Mouse (Mus musculus): ENCODE measurements around the gene Erich6.
"Not testable (repeated sequence)": the region's sequence is repeated elsewhere in the genome, so short reads cannot be mapped to it uniquely, and the experiment has no call there.

Gene Erich6

GRCm38 (mm10) chr3:58646180-58646579 lies 9.2 kb upstream of the Erich6 start:
- DNase-seq (ENCODE audit: low spot score): no peak

- no peak for DNase-seq (ENCODE audit: low spot score)
These were observed 5.3 kb downstream of the Erich6 start for GRCm38 (mm10) chr3:58631693-58632092.

GRCm38 (mm10) chr3:58624981-58625380 lies 12.0 kb downstream of the Erich6 start:
- no peak for DNase-seq (ENCODE audit: low spot score)

- no peak for DNase-seq (ENCODE audit: low spot score)
These were observed 14.2 kb downstream of the Erich6 start for GRCm38 (mm10) chr3:58622665-58623394.

- DNase-seq (ENCODE audit: low spot score): no peak
These were observed 15.9 kb downstream of the Erich6 start for GRCm38 (mm10) chr3:58621066-58621465.

- DNase-seq (ENCODE audit: low spot score): no peak
These were observed 27.0 kb downstream of the Erich6 start for GRCm38 (mm10) chr3:58609985-58610384.

- no peak for DNase-seq (ENCODE audit: low spot score)
These were observed 28.5 kb downstream of the Erich6 start for GRCm38 (mm10) chr3:58608506-58608905.

GRCm38 (mm10) chr3:58593623-58594022 lies 43.4 kb downstream of the Erich6 start:
- DNase-seq (ENCODE audit: low spot score): no peak

- DNase-seq (ENCODE audit: low spot score): not testable (repeated sequence)
These were observed 44.3 kb downstream of the Erich6 start for GRCm38 (mm10) chr3:58592666-58593065.

- DNase-seq (ENCODE audit: low spot score): not testable (repeated sequence)
These were observed 46.5 kb downstream of the Erich6 start for GRCm38 (mm10) chr3:58590544-58590943.

GRCm38 (mm10) chr3:58582788-58583426 lies 54.1 kb downstream of the Erich6 start:
- DNase-seq (ENCODE audit: low spot score): no peak

GRCm38 (mm10) chr3:58582297-58582696 lies 54.7 kb downstream of the Erich6 start:
- DNase-seq (ENCODE audit: low spot score): no peak

GRCm38 (mm10) chr3:58581530-58581929 lies 55.5 kb downstream of the Erich6 start:
- no peak for DNase-seq (ENCODE audit: low spot score)

- peak; percentile 39 for DNase-seq (ENCODE audit: low spot score)
These were observed 59.4 kb downstream of the Erich6 start for GRCm38 (mm10) chr3:58577506-58578050.

GRCm38 (mm10) chr3:58577067-58577503 lies 59.9 kb downstream of the Erich6 start:
- DNase-seq (ENCODE audit: low spot score): peak; percentile 67

- DNase-seq (ENCODE audit: low spot score): peak; percentile 98
These were observed 60.6 kb downstream of the Erich6 start, which contains the start of gene Selenot for GRCm38 (mm10) chr3:58576137-58577066. TSS of gene Selenot (plus strand) at chr3:58576636.

- DNase-seq (ENCODE audit: low spot score): no peak
These were observed 66.2 kb downstream of the Erich6 start for GRCm38 (mm10) chr3:58570821-58571220.

All from MN1 (cell line).